In genomic region chr16:18078314-18079015, GRCm38 (mm10) we compare ENCODE assay signal across 20 mouse cellular contexts. TPM values are rescaled to one million over a fixed set of nuclear protein-coding genes. Genes with fewer than 3 reads are reported as not detected.
A peak's percentile ranks its signal among the peaks of the same experiment; 100 is the strongest.
DNase-seq lines count a peak whose midpoint lies in the region; TF ChIP-seq lines count a peak whose summit lies in the region.
"Had no signal": no experiment of that assay in that cellular context is flagged by ENCODE, and none has a peak within 500 bp of the region (broad histone marks: within the 10 kb centered on the region; RNA-seq: fewer than 3 reads in every experiment).

No protein-coding gene starts in this region.

- H3K27me3 ChIP-seq in heart, adult 2 months (ENCODE audit: control insufficient read depth, insufficient read depth, low read length) = no peaks in the 10 kb centered on the region
- H3K27me3 ChIP-seq: embryonic facial prominence, embryonic 15.5 days; forebrain, embryonic 13.5 days; heart, embryonic 15.5 days; hindbrain, embryonic 13.5 days had no signal

- no peak overlapping the region for H3K9ac ChIP-seq in heart, adult 2 months (ENCODE audit: low read depth, low read length)
- H3K9ac ChIP-seq: embryonic facial prominence, embryonic 15.5 days; forebrain, embryonic 13.5 days; forebrain, postnatal 0 days; heart, embryonic 15.5 days; hindbrain, embryonic 13.5 days had no signal

- H3K79me2 ChIP-seq in heart, adult 2 months (replicated peaks; ENCODE audit: control insufficient read depth, insufficient read depth, low read length) = no peaks in the 10 kb centered on the region

- WGBS in heart, adult 2 months = 65% methylated on average over 5 of the region's 5 CpGs

- no peaks in the 10 kb centered on the region for H3K36me3 ChIP-seq in heart, adult 2 months (ENCODE audit: control insufficient read depth, insufficient read depth, low read length)
- H3K36me3 ChIP-seq: embryonic facial prominence, embryonic 15.5 days; heart, embryonic 15.5 days had no signal

- DNase-seq in adrenal gland, adult 8-10 months = peak; percentile 36
- no peak for DNase-seq in adrenal gland, postnatal 14 days
- DNase-seq in heart, adult 2 months = peak; percentile 41 to 53
- DNase-seq in heart, postnatal 25 days (ENCODE audit: low spot score) = no peak
- peak; percentile 56 for DNase-seq in 3T3-L1 (ENCODE audit: low read depth, low spot score)
- DNase-seq in heart, postnatal 14 days = peak; percentile 50 to 59
- no peak for DNase-seq in T-cell, adult 2 months (ENCODE audit: low spot score)
- DNase-seq: cerebellum, adult 11 months; cerebellum, adult 8-10 months; cerebellum, postnatal 14 days; embryo, embryonic 11 days; forebrain, postnatal 0 days; gastrocnemius, postnatal 14 days; kidney, adult 11 months had no signal

- peak; percentile 68 for TF ChIP-seq EP300 in heart, adult 2 months (IDR thresholded peaks at IDR 0.05; ENCODE audit: insufficient read depth, low read depth, low read length)

- no peak overlapping the region for H3K4me3 ChIP-seq in heart, adult 2 months
- H3K4me3 ChIP-seq: embryonic facial prominence, embryonic 15.5 days; forebrain, embryonic 13.5 days; heart, embryonic 15.5 days; hindbrain, embryonic 13.5 days had no signal

- H3K27ac ChIP-seq in heart, adult 2 months = no peak overlapping the region; the same call in 1 of the 2 replicates
- H3K27ac ChIP-seq: embryonic facial prominence, embryonic 15.5 days; forebrain, embryonic 13.5 days; heart, embryonic 15.5 days; hindbrain, embryonic 13.5 days; hindbrain, postnatal 0 days had no signal

- peaks cover 8% of the 10 kb centered on the region for H3K4me1 ChIP-seq in heart, adult 2 months (ENCODE audit: control insufficient read depth, insufficient read depth, low read length)
- H3K4me1 ChIP-seq: embryonic facial prominence, embryonic 15.5 days; forebrain, embryonic 13.5 days; hindbrain, embryonic 13.5 days had no signal

- no peak for TF ChIP-seq POLR2A in heart, adult 2 months (IDR thresholded peaks at IDR 0.05; ENCODE audit: insufficient read depth, low read depth, low read length)

- no peak for TF ChIP-seq CTCF in heart, adult 2 months (IDR thresholded peaks at IDR 0.05)

- intact Hi-C loops in heart, adult 2 months (cut with DNase I) = no loop called here
- intact Hi-C loops in heart, postnatal 25 days (cut with DNase I) = no loop called here
- intact Hi-C loops in heart, postnatal 14 days (cut with DNase I) = no loop called here

RNA-seq across cellular contexts. Expression of gene Prodh, which starts 11.5 kb away (rescaled TPM):
- 10 to 100 TPM; 24.3 to 64.6 (median 44.3) TPM for total RNA-seq in adrenal gland, adult 8-10 months (2022)
- 37.6 and 37.9 TPM in 2 replicates for total RNA-seq in adrenal gland, postnatal 14 days (2021)
- total RNA-seq in heart, adult 2 months (2021) = 10 to 100 TPM; 18.8 to 23.4 TPM
- 46.7 and 57.9 TPM in 2 replicates for polyA plus RNA-seq in heart, adult 2 months (2012; rRNA removed)
- total RNA-seq in heart, postnatal 25 days (2021) = 10 to 100 TPM; 21.9 to 25.9 TPM
- 10 to 100 TPM; 24.1 to 32.4 TPM for total RNA-seq in heart, postnatal 14 days (2021)

RNA-seq across cellular contexts. Expression of gene Dgcr6, which starts 25.8 kb away (rescaled TPM):
- total RNA-seq in adrenal gland, adult 8-10 months (2022) = 10 to 100 TPM; 63.2 to 80.9 (median 74.1) TPM
- 55.3 and 58.7 TPM in 2 replicates for total RNA-seq in adrenal gland, postnatal 14 days (2021)
- 10 to 100 TPM; 41.4 TPM for total RNA-seq in heart, adult 2 months (2021)
- 46.7 and 48.8 TPM in 2 replicates for polyA plus RNA-seq in heart, adult 2 months (2012; rRNA removed)
- 10 to 100 TPM; 39.6 to 44.8 TPM for total RNA-seq in heart, postnatal 25 days (2021)
- 10 to 100 TPM; 46.4 to 48.0 TPM for total RNA-seq in heart, postnatal 14 days (2021)

RNA-seq across cellular contexts. Expression of gene Rtn4r, which starts 49.0 kb away (rescaled TPM):
- total RNA-seq in adrenal gland, adult 8-10 months (2022) = under 1 TPM in 3 of 4 experiments, not detected in 1; 0.14 to 0.30 (median 0.23) TPM
- 0.33 and 0.86 TPM in 2 replicates for total RNA-seq in adrenal gland, postnatal 14 days (2021)
- 1 to 10 TPM; 2.3 to 9.8 TPM for total RNA-seq in heart, adult 2 months (2021)
- 31.9 and 57.8 TPM in 2 replicates for polyA plus RNA-seq in heart, adult 2 months (2012; rRNA removed)
- 1 to 10 TPM; 9.1 to 9.9 TPM for total RNA-seq in heart, postnatal 25 days (2021)
- 10 to 100 TPM; 17.4 to 19.9 TPM for total RNA-seq in heart, postnatal 14 days (2021)
- total RNA-seq: hematopoietic stem cell, adult 5-6 weeks had no signal

Comparison
In these comparisons a context has a peak if more than half of its experiments do, and no peak if none do; other contexts are left out.
1. DNase-seq: peak in adrenal gland, adult 8-10 months (single experiment), heart, adult 2 months (2 of 2), 3T3-L1 (single experiment) and heart, postnatal 14 days (2 of 2); none in adrenal gland, postnatal 14 days (single experiment), heart, postnatal 25 days (single experiment) and T-cell, adult 2 months (single experiment).